Mouse (Mus musculus) fat pad, adult 2 months (tissue): ENCODE measurements around the gene Fcnb.

Experiments
- DNase-seq: peaks from one replicate; pipeline ENCODE4 v3.0.0-alpha.2; 2011; ENCODE audit warnings: low read depth, low spot score; ENCODE audit errors: extremely low read depth

Fcnb gene

GRCm38 (mm10) chr2:28034011-28034710, 50.5 kb downstream of the Fcnb start:
- peak; percentile 42 for DNase-seq

GRCm38 (mm10) chr2:28032469-28032868, 52.2 kb downstream of the Fcnb start:
- no peak for DNase-seq

- DNase-seq, result no peak
Observed at GRCm38 (mm10) chr2:28031860-28032259, 52.8 kb downstream of the Fcnb start.
